Mouse (Mus musculus): Measurements from ENCODE around the gene Cfap20.

- TF ChIP-seq CTCF (IDR thresholded peaks at IDR 0.05; ENCODE audit: low read depth, low read length), result no peak
- no peak for TF ChIP-seq POLR2A (IDR thresholded peaks at IDR 0.05; ENCODE audit: extremely low read depth, insufficient read depth, low read length)
These were observed 57.6 kb downstream of the Cfap20 start for GRCm38 (mm10) chr8:95377101-95377500.

Measured in liver, adult 2 months (tissue).